Mouse (Mus musculus): ENCODE measurements around the gene Stag1.

Stag1 gene

DNA sequence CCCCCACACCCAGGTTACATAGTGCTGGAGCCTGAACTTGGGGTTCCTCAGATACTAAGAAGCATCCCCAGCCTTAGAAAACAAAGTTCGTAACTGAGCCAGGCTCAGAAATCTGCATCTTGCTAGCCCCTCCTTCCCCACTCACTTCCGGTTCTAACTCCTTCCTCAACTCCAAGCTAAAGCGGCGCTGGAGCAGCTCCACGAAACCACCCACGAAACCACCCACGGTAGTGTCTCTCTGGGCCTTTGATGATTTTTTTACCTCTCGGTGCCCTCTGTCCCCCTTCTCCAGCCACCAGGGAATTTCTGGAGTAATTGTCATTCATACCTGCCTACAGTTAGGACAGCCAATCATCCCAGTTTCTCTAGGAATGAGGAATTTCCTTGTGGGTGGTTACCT, at the start of gene Stag1:
TSS of gene Stag1 (plus strand) at position 253 of the 400 bp plus-strand sequence.
- no peak for DNase-seq (ENCODE audit: low read depth)

DNA sequence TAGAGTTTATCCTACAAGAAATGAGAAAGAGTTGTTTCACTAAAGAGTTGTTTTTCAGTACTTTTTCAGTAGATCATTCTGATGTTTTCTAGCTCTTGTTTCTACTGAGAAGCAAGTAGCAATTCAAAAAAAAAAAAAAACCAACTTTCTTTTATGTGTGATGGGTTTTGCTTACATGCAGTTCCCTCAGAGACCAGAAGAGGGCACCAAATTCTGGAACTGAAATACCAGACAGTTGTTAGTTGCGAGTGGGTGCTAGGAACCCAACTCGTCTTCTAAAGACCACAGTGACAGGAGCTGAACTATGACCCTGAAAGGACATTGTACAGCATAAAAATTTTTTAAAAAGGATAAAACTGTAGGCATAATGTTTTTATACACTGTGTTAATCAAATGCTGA, 49.3 kb upstream of the Stag1 start:
- DNase-seq (ENCODE audit: low read depth) = peak; percentile 30

DNA sequence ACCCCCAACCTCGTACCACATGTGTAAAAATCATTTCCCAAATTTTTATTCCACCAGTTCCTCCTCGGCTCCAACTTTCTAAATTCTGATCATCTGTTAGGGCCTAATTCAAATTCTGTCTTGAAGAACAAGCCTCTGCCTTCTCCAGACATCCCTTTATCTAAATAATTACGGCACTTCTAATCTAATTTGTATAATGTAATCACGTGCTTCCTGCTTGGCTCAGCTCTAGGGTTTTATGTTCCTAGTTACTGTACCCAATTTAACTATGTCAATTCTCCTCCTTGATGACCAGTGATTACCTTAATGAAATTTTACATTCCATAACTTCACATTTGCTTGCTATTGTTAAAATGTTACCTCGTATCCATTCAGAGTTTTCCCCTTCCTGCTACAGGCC, 41.9 kb upstream of the Stag1 start:
- no peak for DNase-seq (ENCODE audit: low read depth)

GRCm38 (mm10) chr9:100558023-100558573, 39.5 kb upstream of the Stag1 start:
- no peak for DNase-seq (ENCODE audit: low read depth)

- DNase-seq (ENCODE audit: low read depth) = no peak
Measured at GRCm38 (mm10) chr9:100558991-100559390, 38.6 kb upstream of the Stag1 start.

DNA sequence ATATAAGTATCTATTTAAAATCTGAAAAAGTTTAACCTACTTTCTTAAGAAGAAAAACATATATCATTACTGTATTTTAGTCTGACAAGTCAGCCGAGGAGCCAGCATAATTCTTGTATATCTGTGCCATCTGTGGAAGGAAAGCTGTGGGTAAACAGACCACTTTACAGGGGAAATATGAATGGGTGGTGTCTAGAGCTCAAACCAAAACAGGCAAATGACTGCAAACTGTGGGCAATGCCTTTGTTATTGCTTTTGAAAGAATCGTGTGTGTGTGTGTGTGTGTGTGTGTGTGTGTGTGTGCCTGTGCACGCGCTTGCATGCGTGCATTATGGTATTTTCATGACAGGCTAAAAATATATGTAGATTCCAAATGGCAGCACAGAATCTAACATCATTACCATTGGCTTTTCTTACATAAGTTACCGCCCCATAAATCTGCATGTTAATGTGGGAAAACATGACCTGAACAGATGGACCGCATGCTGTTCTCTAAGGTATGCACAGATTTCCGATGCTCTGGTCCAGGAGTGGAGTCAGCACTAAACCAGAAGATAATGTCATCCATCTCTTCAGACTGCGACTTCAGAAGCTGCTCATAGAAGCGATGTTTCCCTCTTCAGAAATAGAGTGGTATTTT, 37.2 kb upstream of the Stag1 start:
- DNase-seq (ENCODE audit: low read depth) = no peak

GRCm38 (mm10) chr9:100569798-100570625, 27.6 kb upstream of the Stag1 start:
- no peak for DNase-seq (ENCODE audit: low read depth)

DNA sequence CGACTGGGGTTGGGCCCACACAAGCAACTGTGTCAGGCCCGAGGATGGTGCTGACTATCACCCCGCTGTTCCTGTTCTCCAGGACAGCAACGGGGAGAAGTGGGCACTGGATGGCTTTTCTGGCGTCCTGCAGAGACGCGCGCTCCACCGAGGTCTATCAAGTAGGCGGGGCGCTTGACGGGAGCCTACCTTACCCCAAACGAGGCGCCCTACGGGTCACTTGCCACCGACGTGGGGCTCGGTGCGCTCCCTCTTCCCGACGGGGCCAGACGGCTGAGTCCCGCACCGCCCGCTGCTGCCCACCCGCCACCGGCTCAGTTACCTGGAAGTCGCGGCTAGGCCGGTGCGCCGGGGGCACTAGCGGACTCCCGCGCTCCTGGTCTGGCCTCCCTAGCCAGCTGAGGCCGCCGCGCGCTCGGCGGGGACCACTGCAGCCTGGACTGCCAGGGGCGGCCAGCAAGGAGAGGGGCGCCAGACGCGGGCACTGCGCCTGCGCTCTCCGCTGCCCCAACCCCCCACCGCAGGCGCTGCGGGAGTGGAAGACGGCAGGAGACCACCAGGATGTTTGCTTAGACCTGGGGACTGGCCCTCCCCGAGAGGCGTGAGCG, 26.9 kb upstream of the Stag1 start, which contains the start of gene Slc35g2:
TSS of gene Slc35g2 (minus strand) at position 465 of the 608 bp plus-strand sequence.
- no peak for DNase-seq (ENCODE audit: low read depth)

DNA sequence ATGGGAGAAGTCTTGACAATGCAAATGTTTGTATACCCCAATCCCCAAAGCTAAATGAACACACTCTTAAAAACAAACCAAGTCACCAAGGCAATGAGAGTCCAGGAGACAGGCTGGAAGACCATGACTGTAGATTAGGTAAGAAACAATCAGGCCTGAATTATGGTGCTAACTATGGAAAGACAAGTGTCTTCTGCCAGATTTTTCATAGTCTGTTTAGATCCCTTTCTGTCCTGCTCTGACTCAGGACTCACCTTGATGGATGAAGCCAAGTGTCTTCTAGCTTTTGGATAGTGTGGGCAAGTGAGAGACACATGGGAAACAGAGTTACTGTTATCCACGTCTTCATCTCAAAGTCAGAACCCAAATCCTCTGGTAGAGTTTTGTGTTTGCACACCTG, 26.1 kb upstream of the Stag1 start:
- no peak for DNase-seq (ENCODE audit: low read depth)

GRCm38 (mm10) chr9:100573300-100573699, 24.3 kb upstream of the Stag1 start:
- no peak for DNase-seq (ENCODE audit: low read depth)

GRCm38 (mm10) chr9:100573942-100574341, 23.7 kb upstream of the Stag1 start:
- DNase-seq (ENCODE audit: low read depth) = no peak

DNA sequence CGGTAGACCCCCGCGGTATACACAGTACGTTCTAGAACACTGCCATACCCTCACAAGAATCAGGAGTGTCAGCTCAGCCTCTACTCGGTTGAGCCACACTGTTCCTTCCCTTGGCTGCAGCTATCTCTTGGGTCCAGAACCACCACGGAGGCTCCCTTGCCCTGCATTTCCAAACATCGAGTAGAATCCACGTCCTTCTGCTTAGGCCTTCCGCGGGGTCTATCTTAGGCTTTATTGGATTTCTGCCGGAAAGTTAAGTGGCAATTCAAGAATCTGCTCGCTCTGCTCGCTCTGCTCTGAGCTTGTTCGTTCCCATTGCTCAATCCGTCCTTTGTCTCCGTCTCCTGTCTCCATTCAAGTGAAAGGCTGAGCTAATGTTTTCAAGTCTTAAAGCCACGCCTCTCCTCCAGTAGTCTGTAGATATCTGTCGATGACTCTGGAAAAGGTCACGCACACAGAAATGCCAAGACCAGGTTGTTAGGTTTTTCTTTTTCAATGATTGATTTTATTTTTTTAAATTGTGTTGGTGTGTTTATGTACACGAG, 17.3 kb upstream of the Stag1 start:
- DNase-seq (ENCODE audit: low read depth) = no peak

DNA sequence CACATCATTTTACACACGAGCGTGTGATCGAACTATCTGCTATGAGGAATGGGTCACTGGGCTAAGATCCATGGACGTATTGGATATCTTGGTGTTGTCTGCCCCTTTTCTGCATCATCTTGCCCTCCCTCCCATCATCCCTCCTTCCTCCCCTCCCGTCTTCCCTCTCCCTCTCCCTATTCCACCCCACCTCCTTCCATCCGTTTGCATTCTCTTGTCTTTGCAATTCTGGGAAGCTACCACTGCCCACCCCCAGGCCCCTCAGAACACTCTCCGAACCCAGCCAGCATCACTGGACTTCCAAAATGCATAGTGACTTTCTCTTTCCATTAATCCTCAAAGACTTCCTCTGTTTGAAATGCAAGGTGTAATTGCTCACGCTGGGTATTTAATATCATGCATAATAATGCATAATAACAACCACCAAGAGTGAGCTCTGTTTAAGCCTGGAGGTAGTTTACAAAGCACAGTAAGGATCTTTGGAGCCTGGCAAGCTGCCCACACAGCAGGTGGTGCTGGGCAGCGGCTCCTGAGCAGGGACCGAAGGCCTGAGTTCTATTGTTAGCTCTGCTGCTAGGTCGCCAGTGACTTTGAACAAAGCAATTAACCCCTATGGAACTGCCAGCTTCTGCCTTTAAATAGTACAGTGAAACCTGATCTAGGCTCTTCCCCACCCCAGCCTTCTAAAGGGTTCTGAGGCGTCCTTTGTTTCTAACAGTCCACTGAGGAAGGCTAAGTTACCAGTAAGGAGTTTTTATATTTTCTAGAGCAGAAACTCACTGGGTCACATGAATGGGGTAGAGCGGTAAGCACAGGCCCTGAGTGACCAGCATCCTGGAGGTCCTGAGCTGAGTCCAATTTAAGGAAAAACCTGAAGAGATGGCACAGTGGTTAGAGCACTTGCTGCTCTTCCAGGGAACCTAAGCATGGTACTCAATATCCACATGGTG, 15.8 kb upstream of the Stag1 start:
- no peak for DNase-seq (ENCODE audit: low read depth)

GRCm38 (mm10) chr9:100582883-100583575, 14.6 kb upstream of the Stag1 start:
- DNase-seq (ENCODE audit: low read depth) = no peak

DNA sequence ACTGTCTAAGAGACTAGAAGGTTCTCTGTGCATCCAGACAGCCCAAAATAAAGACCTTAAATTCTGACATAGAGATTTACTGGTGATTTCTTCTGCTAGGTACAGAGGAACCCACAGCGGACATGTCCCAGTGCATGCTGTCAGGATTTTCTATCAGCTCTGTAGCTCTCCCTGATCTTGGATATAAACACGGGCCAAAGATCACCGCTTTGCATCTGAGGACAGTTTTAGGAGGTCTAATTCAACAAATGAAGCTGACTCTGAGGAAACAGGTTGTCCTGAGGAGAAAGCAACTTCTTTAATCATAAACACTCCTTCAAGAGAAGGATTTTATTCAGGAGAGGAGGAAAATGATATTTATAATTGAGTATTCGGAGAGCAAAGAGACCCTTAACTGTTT, 13.6 kb upstream of the Stag1 start:
- DNase-seq (ENCODE audit: low read depth) = no peak

DNA sequence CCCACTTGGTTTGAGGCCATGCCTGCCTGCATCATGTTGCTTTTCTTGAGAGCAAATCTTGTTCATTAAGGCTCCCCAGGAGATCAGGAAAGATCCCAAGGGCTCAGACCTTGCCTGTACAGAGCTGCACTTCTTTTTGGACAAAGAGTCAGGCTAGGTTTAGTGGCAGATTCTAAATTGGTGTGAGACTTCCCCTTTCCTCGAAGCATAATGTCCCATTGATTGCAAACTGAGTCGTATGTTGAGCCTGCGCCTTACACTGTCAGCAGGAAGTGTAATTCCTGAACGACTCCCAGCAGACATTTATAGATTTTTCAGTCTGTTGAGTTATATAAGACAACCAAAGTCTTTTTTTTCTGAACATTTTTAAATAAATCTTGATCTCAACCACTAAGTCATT, 7.1 kb upstream of the Stag1 start:
- DNase-seq (ENCODE audit: low read depth) = no peak

- peak; percentile 27 for DNase-seq (ENCODE audit: low read depth)
Measured at GRCm38 (mm10) chr9:100596317-100596716, 1.3 kb upstream of the Stag1 start.

- no peak for DNase-seq (ENCODE audit: low read depth)
Measured at GRCm38 (mm10) chr9:100599761-100600328, 2.2 kb downstream of the Stag1 start.

DNA sequence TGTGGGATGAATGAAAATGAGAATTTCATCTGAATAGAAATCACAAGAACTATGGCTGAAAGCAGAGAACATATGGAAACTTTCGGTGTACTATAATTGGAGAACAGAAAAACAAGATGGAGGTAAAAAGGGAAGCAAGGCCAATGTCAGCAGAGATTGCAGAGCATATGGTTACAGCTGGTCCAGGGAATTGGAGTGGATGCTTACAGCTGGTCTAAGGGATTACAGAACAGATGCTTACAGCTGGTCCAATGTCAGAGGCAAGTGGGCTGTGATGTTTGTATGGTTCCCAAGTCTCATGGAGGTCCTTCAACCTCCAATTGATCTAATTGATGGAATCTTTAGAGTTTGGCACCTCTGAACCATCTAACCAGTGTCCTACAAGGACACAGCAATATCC, 4.5 kb downstream of the Stag1 start:
- DNase-seq (ENCODE audit: low read depth) = no peak

- DNase-seq (ENCODE audit: low read depth) = no peak
Measured at GRCm38 (mm10) chr9:100603156-100603555, 5.6 kb downstream of the Stag1 start.

Measured in c-Kit-positive CD71-positive TER-119-negative erythroid progenitor cells, embryonic 14.5 days (primary cell).